Mouse (Mus musculus) kidney, adult 2 months (tissue): Measurements from ENCODE around the gene Lrrc23. TPM values are rescaled to one million over a fixed set of nuclear protein-coding genes. Genes with fewer than 3 reads are reported as not detected.
A peak's percentile ranks its signal among the peaks of the same experiment; 100 is the strongest.
"Not testable (repeated sequence)": the region's sequence is repeated elsewhere in the genome, so short reads cannot be mapped to it uniquely, and the experiment has no call there.

Source experiments
- DNase-seq: peaks from one replicate; pipeline ENCODE4 v3.0.0; 2021
- H3K27ac ChIP-seq: fragments of 200-500 bp; 2 replicates; pipeline ENCODE4 v1.5.1; 2012; ENCODE audit warnings: low read depth, low read length, control low read depth, inconsistent platforms; ENCODE audit not compliant: insufficient read depth
- H3K27me3 ChIP-seq: fragments of 200-500 bp; replicated peaks from 2 replicates; pipeline ENCODE4 v1.6.1; 2012; ENCODE audit warnings: mild to moderate bottlenecking, moderate library complexity, low read length, inconsistent platforms; ENCODE audit not compliant: control insufficient read depth, insufficient read depth
- H3K36me3 ChIP-seq: fragments of 200-500 bp; 2 replicates; pipeline ENCODE4 v1.6.1; 2012; ENCODE audit warnings: mild to moderate bottlenecking, moderate library complexity, low read length, inconsistent platforms; ENCODE audit not compliant: control insufficient read depth, insufficient read depth
- H3K4me1 ChIP-seq: fragments of 200-500 bp; 2 replicates; pipeline ENCODE4 v1.6.1; 2011; ENCODE audit warnings: low read length; ENCODE audit not compliant: control insufficient read depth, insufficient read depth
- H3K4me3 ChIP-seq: fragments of 200-500 bp; 2 replicates; pipeline ENCODE4 v1.5.1; 2011; ENCODE audit warnings: mild to moderate bottlenecking, low read depth, low read length, control low read depth; ENCODE audit not compliant: insufficient read depth
- CTCF ChIP-seq: fragments of 200-500 bp; conservative IDR thresholded peaks from 2 replicates; pipeline ENCODE4 v1.5.1; 2011; ENCODE audit warnings: low read depth, mild to moderate bottlenecking, control low read depth, low read length, moderate library complexity, mixed read lengths; ENCODE audit not compliant: insufficient read depth, insufficient read length
- POLR2A ChIP-seq: fragments of 200-500 bp; IDR thresholded peaks from one replicate; pipeline ENCODE4 v1.6.1; 2011; ENCODE audit warnings: low read depth, low read length, control low read depth
- WGBS: fragments of 180-500 bp; shearing (Covaris S2); methylation state at CpG from one replicate; pipeline ENCODE4 v1.1.7; 2018; 5-methylcytosine and 5-hydroxymethylcytosine counted together
- polyA plus RNA-seq: library from polyadenylated mRNA; depleted of rRNA; stranded (reverse); fragments of >200 nt; gene quantifications from 2 replicates; pipeline ENCODE4 v1.2.3, GENCODE M21; 2012

Lrrc23 gene
- polyA plus RNA-seq, 1 experiment, result 0.66 TPM

GRCm38 (mm10) chr6:124811403-124811665 is 31.8 kb upstream of the Lrrc23 start:
- TF ChIP-seq CTCF (no peak), POLR2A (no peak)
- Histone ChIP-seq H3K36me3 (peaks cover 4% of the 10 kb centered on the region), H3K27me3 (no peaks in the 10 kb centered on the region), H3K27ac (no peak overlapping the region), H3K4me3 (no peak overlapping the region), H3K4me1 (peaks cover 30% of the 10 kb centered on the region)
- DNase-seq, result no peak
- WGBS, result 37% methylated on average over 4 of the region's 4 CpGs

- peaks cover 35% of the 10 kb centered on the region for H3K4me1 ChIP-seq
- H3K27ac ChIP-seq, H3K36me3 ChIP-seq, H3K4me3 ChIP-seq, H3K27me3 ChIP-seq, DNase-seq: not testable (repeated sequence)
- WGBS, result 74% methylated on average over 11 of the region's 11 CpGs
These were observed 31.3 kb upstream of the Lrrc23 start for GRCm38 (mm10) chr6:124810566-124811402.

GRCm38 (mm10) chr6:124809775-124810538 is 30.4 kb upstream of the Lrrc23 start:
- Histone ChIP-seq H3K4me1 (peaks cover 35% of the 10 kb centered on the region), H3K36me3 (peaks cover 4% of the 10 kb centered on the region), H3K27me3 (no peaks in the 10 kb centered on the region), H3K4me3 (peak overlapping the region; percentile 16), H3K27ac (no peak overlapping the region)
- TF ChIP-seq CTCF, result no peak
- peak; percentile 34 for TF ChIP-seq POLR2A
- WGBS, result 39% methylated on average over 14 of the region's 14 CpGs
- DNase-seq, result no peak

GRCm38 (mm10) chr6:124809052-124809774 is 29.7 kb upstream of the Lrrc23 start:
- Histone ChIP-seq H3K4me3 (peak overlapping the region; percentile 77), H3K27me3 (no peaks in the 10 kb centered on the region), H3K4me1 (peaks cover 31% of the 10 kb centered on the region), H3K36me3 (peaks cover 4% of the 10 kb centered on the region), H3K27ac (peak overlapping the region; percentile 67)
- DNase-seq, result peak; percentile 91
- TF ChIP-seq POLR2A (no peak), CTCF (peak; percentile 71)
- WGBS, result under 1% methylated on average over 35 of the region's 35 CpGs

- Histone ChIP-seq H3K4me1 (peaks cover 30% of the 10 kb centered on the region; the same call in 1 of the 2 replicates), H3K36me3 (peaks cover 4% of the 10 kb centered on the region), H3K27me3 (no peaks in the 10 kb centered on the region), H3K27ac (peak within 1 kb of the TSS; percentile 94), H3K4me3 (peak within 1 kb of the TSS; percentile 77)
- TF ChIP-seq POLR2A (no peak), CTCF (no peak)
- under 1% methylated on average over 29 of the region's 29 CpGs for WGBS
- peak; percentile 91 for DNase-seq
These were observed 29.0 kb upstream of the Lrrc23 start, which contains the start of gene Spsb2 for GRCm38 (mm10) chr6:124808358-124809012. Gene Spsb2 (plus strand): TSS chr6:124808661.

- Histone ChIP-seq H3K4me1 (peaks cover 30% of the 10 kb centered on the region; the same call in 1 of the 2 replicates), H3K4me3 (peak overlapping the region; percentile 77), H3K27me3 (no peaks in the 10 kb centered on the region), H3K36me3 (peaks cover 4% of the 10 kb centered on the region), H3K27ac (peak overlapping the region; percentile 94)
- no peak for TF ChIP-seq POLR2A
- no peak for TF ChIP-seq CTCF
- 44% methylated on average over 6 of the region's 6 CpGs for WGBS
- DNase-seq, result no peak
These were observed 28.4 kb upstream of the Lrrc23 start for GRCm38 (mm10) chr6:124807986-124808357.
